Mouse (Mus musculus) megakaryocyte, embryonic 14.5 days (primary cell): ENCODE results near the gene Ick.

ENCODE experiments used
- FLI1 ChIP-seq: IDR thresholded peaks from 2 replicates; pipeline ENCODE4 v1.6.1; 2012; ENCODE audit warnings: low read length, inconsistent platforms, mixed read lengths
- GATA1 ChIP-seq: IDR thresholded peaks from 3 replicates; pipeline ENCODE4 v1.6.1; 2012; ENCODE audit warnings: mixed read lengths, low read length, inconsistent platforms, borderline replicate concordance

GRCm38 (mm10) chr9:78122939-78123712 is 14.1 kb downstream of the Ick start:
- TF ChIP-seq GATA1 (no peak), FLI1 (no peak)
